Mouse (Mus musculus) olfactory bulb, adult 2 months (tissue): ENCODE data around the gene Smco1. TPM values are rescaled to one million over a fixed set of nuclear protein-coding genes. Genes with fewer than 3 reads are reported as not detected.
"Not testable (repeated sequence)": the region's sequence is repeated elsewhere in the genome, so short reads cannot be mapped to it uniquely, and the experiment has no call there.

ENCODE experiments used
- H3K27ac ChIP-seq: fragments of 200-500 bp; 2 replicates; pipeline ENCODE4 v1.5.1; 2012; ENCODE audit warnings: low read depth, low read length; ENCODE audit not compliant: insufficient read depth
- H3K4me1 ChIP-seq: fragments of 200-500 bp; 2 replicates; pipeline ENCODE4 v1.6.1; 2012; ENCODE audit warnings: low read length; ENCODE audit not compliant: control insufficient read depth, insufficient read depth
- H3K4me3 ChIP-seq: fragments of 200-500 bp; 2 replicates; pipeline ENCODE4 v1.5.1; 2012; ENCODE audit warnings: mild to moderate bottlenecking, low read depth, low read length, moderate library complexity; ENCODE audit not compliant: insufficient read depth
- CTCF ChIP-seq: fragments of 200-500 bp; IDR thresholded peaks from 2 replicates; pipeline ENCODE4 v1.5.1; 2012; ENCODE audit warnings: low read depth, mild to moderate bottlenecking, low read length, moderate library complexity; ENCODE audit not compliant: insufficient read depth
- POLR2A ChIP-seq: fragments of 200-500 bp; IDR thresholded peaks from 2 replicates; pipeline ENCODE4 v1.6.1; 2012; ENCODE audit warnings: mild to moderate bottlenecking, low read depth, low read length, moderate library complexity; ENCODE audit not compliant: insufficient read depth
- WGBS: fragments of 180-500 bp; shearing (Covaris S2); methylation state at CpG from one replicate; pipeline ENCODE4 v1.1.7; 2018; 5-methylcytosine and 5-hydroxymethylcytosine counted together
- polyA plus RNA-seq: library from polyadenylated mRNA; stranded (reverse); fragments of >200 nt; gene quantifications from 2 replicates; pipeline ENCODE4 v1.2.4, GENCODE M21; 2012; ENCODE audit warnings: low replicate concordance; ENCODE audit not compliant: missing spikeins, insufficient read depth, insufficient read length

Smco1 gene
- polyA plus RNA-seq, 1 experiment: not detected

- no peak overlapping the region for H3K4me3 ChIP-seq
- TF ChIP-seq POLR2A (no peak), CTCF (no peak)
- H3K27ac ChIP-seq: no peak overlapping the region
- 53% methylated on average over 9 of the region's 9 CpGs for WGBS
- no peaks in the 10 kb centered on the region for H3K4me1 ChIP-seq
Measured at GRCm38 (mm10) chr16:32273338-32273737, 2.1 kb downstream of the Smco1 start.

DNA sequence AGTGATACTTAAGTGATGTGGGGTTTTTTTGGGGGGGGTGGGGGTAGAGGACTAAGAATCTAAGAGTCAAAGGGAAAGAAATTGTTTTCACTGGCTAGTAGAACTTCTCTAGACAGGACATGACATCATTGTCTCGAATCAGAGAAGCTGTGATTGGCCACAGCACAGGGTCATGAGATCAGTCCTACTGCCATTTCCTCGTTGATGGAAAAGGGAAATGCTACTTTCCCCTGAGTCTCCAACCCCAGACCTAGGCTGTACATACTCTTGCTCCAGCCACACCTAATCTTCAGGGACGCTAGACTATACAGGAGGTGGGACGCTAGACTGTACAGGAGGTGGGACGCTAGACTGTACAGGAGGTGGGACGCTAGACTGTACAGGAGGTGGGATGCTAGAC, 3.8 kb downstream of the Smco1 start:
- Histone ChIP-seq H3K4me1 (no peaks in the 10 kb centered on the region; the same call in 1 of the 2 replicates), H3K27ac (no peak overlapping the region), H3K4me3 (no peak overlapping the region)
- TF ChIP-seq POLR2A (no peak), CTCF (no peak)
- 92% methylated on average over 6 of the region's 6 CpGs for WGBS

GRCm38 (mm10) chr16:32275830-32276229, 4.6 kb downstream of the Smco1 start:
- Histone ChIP-seq H3K4me3 (no peak overlapping the region), H3K4me1 (peaks cover 3% of the 10 kb centered on the region; the same call in 1 of the 2 replicates), H3K27ac (no peak overlapping the region)
- WGBS: 60% methylated on average over 1 of the region's 1 CpGs
- TF ChIP-seq POLR2A: no peak
- no peak for TF ChIP-seq CTCF

- peaks cover 3% of the 10 kb centered on the region; the same call in 1 of the 2 replicates for H3K4me1 ChIP-seq
- no peak for TF ChIP-seq CTCF
- TF ChIP-seq POLR2A: peak; percentile 42
- H3K4me3 ChIP-seq: peak within 1 kb of the TSS; percentile 60
- WGBS: under 1% methylated on average over 75 of the region's 75 CpGs
- peak within 1 kb of the TSS; percentile 89 for H3K27ac ChIP-seq
Measured at GRCm38 (mm10) chr16:32277308-32278256, 6.3 kb downstream of the Smco1 start, which contains the start of gene Rnf168. Gene Rnf168, plus strand, starts transcription at chr16:32277459.

DNA sequence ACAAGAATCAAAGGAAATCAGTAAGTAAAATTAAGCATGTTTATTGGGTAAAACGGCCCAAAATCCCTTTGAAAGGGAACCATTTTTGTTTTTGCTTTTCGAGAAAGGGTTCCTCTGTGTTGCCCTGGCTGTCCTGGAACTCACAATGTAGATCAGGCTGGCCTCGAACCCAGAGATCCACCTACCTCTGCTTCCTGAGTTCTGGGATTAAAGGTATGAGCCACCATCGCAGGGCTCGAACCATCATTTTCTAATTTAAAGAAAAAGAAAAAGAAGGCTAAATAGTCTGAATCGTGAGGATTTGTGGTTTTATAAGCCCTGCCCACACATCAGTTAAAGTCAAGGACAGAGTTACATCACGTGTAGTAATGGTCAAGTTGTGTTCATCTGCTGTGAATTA, 7.1 kb downstream of the Smco1 start:
- H3K27ac ChIP-seq: no peak overlapping the region
- TF ChIP-seq POLR2A (no peak), CTCF (no peak)
- 27% methylated on average over 7 of the region's 7 CpGs for WGBS

DNA sequence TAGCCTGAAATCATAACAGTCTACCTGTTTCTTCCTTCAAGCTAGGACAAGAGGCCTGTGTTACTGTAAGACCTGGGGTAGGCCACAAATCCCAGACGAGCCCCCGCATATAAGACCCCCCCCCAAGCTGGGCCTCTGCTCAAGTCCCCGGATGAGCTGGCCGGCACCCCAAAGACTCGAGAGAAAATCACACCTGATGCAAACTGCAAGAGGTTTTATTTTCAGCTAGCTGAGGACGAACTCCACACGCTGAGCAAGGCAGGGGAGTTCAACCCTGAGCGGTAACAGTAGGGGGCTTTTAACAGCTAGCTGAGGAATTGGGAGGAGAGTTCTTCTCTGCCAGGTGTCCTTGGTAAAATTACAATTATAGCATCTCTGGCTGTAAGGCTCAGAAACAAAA, 8.9 kb downstream of the Smco1 start:
- Histone ChIP-seq H3K4me1 (peaks cover 3% of the 10 kb centered on the region; the same call in 1 of the 2 replicates), H3K27ac (no peak overlapping the region), H3K4me3 (0 out of 2 replicates have a peak overlapping the region, but pooled peaks have one; percentile 19)
- TF ChIP-seq CTCF: no peak
- no peak for TF ChIP-seq POLR2A
- WGBS: 57% methylated on average over 8 of the region's 8 CpGs

More for the DNA sequence above, 7.1 kb downstream of the Smco1 start:
- peaks cover 3% of the 10 kb centered on the region; the same call in 1 of the 2 replicates for H3K4me1 ChIP-seq
- peak overlapping the region; percentile 60 for H3K4me3 ChIP-seq

DNA sequence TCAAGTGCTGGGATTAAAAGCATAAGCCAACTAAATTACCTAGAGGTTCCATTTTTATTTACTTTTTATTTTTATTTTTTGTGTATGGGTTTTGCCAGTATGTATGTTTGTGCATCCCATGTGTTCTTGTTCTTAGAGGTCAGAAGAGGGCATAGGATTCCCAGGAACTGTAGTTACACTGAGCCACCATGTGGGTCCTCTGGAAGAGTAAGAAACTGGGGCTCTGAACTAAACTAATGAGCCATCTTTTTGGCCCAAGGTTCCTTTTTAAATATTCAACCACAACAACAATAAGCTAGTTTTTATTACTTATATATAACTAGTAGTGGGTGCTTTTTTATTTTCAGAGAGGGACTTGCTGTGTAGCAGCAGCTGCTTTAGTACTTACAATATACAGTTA, 11.3 kb downstream of the Smco1 start:
- Histone ChIP-seq H3K27ac (no peak overlapping the region), H3K4me1 (peaks cover 3% of the 10 kb centered on the region; the same call in 1 of the 2 replicates), H3K4me3 (no peak overlapping the region)
- TF ChIP-seq POLR2A: no peak
- TF ChIP-seq CTCF: no peak

- Histone ChIP-seq H3K4me1 (no peaks in the 10 kb centered on the region), H3K27ac (no peak overlapping the region), H3K4me3 (no peak overlapping the region)
- WGBS: 98% methylated on average over 4 of the region's 4 CpGs
- TF ChIP-seq POLR2A: no peak
Measured at GRCm38 (mm10) chr16:32291821-32292220, 20.6 kb downstream of the Smco1 start.

DNA sequence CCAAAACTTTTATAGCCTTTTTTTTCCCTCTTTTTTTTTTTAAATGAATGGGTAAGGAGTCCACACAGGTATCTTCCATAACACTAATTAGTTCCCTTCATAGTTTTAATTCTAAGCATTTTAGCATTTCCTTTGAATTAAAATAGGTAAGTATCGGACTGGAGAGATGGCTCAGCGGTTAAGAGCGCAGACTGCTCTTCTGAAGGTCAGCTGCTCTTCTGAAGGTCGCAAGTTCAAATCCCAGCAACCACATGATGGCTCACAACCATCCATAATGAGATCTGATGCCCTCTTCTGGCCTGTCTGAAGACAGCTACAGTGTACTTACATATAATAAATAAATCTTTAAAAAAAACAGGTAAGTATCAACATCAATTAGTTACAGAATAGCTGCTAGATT, 28.3 kb downstream of the Smco1 start:
- not testable (repeated sequence) for H3K27ac ChIP-seq, H3K4me3 ChIP-seq, H3K4me1 ChIP-seq
- 96% methylated on average over 4 of the region's 4 CpGs for WGBS
